Mouse (Mus musculus) large intestine, adult 2 months (tissue): ENCODE data around the gene Fam208b. TPM values are rescaled to one million over a fixed set of nuclear protein-coding genes. Genes with fewer than 3 reads are reported as not detected.
"Not testable (repeated sequence)": the region's sequence is repeated elsewhere in the genome, so short reads cannot be mapped to it uniquely, and the experiment has no call there.

Source experiments
- DNase-seq: peaks from one replicate; pipeline ENCODE4 v3.0.0-alpha.2; 2012; ENCODE audit warnings: low read depth, low spot score
- WGBS: fragments of 180-500 bp; shearing (Covaris S2); methylation state at CpG from one replicate; pipeline ENCODE4 v1.1.7; 2018; 5-methylcytosine and 5-hydroxymethylcytosine counted together
- polyA plus RNA-seq: library from polyadenylated mRNA; depleted of rRNA; stranded (reverse); fragments of >200 nt; gene quantifications from 2 replicates; pipeline ENCODE4 v1.2.3, GENCODE M21; 2012; rRNA removed

Fam208b gene
- polyA plus RNA-seq, 1 experiment: 1.4 TPM

DNA sequence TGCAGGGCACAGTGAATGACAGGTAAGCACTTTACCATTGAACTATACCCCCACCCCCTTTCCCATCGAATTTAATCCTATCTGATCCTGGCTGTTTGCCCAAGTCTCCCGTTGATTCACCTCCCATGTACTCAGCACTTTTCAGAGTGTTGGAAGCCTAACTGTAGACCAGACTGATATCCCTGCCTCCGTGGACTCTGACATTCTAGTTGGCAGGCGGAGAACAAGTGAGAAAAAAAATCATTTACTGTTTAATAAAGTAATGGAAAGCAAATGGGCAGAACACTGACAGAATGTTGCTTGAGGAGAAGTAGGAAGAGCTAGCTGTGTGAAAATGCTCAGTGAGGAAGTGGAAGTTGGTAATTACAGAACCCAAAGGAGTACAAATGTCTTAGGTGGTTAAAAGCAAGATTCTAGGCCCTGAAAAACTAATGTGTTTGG, 85.3 kb downstream of the Fam208b start:
- no peak for DNase-seq
- 56% methylated on average over 4 of the region's 4 CpGs for WGBS

DNA sequence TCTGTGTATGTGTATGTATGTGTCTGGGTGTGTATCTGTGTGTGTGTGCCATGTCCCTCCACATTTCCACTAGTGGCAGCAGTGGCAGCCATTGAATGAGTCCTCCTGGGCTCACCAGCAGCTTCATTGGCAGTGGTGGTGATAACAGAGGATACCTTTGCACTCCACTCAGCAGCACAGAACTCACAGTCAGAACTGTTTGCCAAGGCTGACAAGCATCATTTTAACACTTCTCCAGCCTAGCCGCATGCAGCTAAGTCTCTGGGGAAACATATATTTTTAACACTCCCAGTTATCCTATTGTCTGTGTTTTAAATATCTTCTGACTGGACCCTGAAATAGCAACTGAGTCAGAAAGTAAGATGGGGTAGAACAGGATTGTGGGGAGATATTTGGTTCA, 87.0 kb downstream of the Fam208b start:
- DNase-seq: no peak
- 86% methylated on average over 1 of the region's 1 CpGs for WGBS

DNA sequence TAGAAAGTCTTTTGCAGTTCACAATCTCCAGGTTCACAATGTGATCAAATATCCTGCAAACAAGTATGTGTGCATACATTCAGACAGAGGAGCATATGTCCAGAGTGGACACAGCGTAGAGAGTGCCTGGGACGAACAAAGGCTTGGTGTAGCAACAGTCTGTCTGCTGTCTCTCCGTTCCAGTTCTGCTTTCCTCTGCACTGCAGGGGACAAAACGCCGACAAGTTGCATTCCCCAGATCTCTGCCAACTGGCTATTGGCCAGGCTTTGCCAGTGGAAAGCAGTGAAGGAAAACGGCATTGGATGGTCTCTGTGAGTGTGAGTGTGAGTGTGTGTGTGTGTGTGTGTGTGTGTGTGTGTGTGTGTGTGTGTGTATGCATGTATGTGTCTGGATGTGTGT, 87.4 kb downstream of the Fam208b start:
- DNase-seq: no peak
- WGBS: 45% methylated on average over 6 of the region's 6 CpGs

DNA sequence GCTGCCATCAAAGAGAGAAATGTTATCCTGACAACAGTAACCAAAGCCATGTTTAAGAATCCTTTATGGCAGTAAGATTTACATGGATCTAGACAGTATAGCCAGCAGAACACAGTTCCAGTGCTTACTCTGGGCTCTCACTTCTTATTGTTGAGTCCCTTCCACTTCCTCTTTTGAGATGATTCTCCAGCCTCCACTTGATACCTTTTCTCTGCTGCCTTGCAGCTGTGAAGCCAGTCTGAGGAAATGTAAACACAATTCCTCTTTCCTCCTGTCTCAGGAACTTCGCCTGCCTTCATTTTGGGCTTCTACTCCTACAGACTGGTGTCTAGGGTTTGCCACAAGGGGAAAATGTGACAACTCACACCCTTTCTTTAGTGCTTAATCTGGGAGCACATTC, 90.9 kb downstream of the Fam208b start:
- 21% methylated on average over 1 of the region's 1 CpGs for WGBS
- not testable (repeated sequence) for DNase-seq

DNA sequence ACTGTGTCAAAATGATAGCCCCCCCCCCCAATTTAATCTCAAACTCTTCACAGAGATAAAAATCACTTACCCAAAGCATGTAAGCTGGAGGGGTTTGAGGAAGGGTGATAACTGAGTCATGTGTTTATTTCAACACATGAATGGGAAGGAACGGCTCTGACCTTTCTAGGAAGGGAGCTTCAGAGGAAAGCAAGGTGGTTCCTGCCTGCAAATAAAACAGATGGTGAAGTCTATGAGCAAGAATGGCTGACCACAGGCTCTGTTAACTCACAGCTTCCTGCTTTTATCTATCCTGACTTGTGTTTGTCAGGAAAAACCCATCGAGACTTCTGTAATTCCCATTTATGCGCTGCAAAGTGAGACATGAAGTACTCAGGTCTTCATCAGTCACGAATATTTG, 91.6 kb downstream of the Fam208b start:
- DNase-seq: not testable (repeated sequence)
- 60% methylated on average over 4 of the region's 4 CpGs for WGBS

Other genes with a start within 250 kb of the Fam208b start
- gene Gdi2, start 73.0 kb downstream of the Fam208b start, polyA plus RNA-seq: 171 and 217 TPM in 2 replicates
- gene Asb13, start 22.9 kb upstream of the Fam208b start, polyA plus RNA-seq: 7.8 and 15.2 TPM in 2 replicates
- gene Calml3, start 193.2 kb upstream of the Fam208b start, polyA plus RNA-seq: not detected in 2 replicates
- not detected in 2 replicates for gene Calm4, start 226.6 kb upstream of the Fam208b start, polyA plus RNA-seq
- gene Calm5, start 243.1 kb upstream of the Fam208b start, polyA plus RNA-seq: not detected in 2 replicates